Mouse (Mus musculus): ENCODE measurements around the gene Rbms1.

Gene Rbms1

DNA sequence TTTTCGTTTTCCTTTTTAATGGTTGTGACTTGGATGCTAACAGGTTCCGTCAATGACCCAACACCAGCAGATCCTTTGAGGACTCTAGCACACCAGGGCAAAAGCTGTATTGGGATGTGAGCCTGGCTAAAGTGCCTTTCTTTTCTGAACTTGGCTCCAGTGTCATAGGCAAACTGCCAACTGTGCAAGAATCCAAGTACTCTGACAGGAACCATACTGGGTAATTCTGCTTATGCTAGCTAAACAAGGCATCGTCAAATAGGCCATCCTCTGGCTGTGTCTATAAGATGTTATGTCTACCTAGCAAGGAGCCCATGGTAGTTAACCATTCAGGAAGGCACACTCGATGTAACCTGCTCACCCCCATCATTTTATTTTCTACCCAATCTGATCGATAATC, 189.4 kb downstream of the Rbms1 start:
- no peak for DNase-seq (ENCODE audit: low read depth, low spot score)

DNA sequence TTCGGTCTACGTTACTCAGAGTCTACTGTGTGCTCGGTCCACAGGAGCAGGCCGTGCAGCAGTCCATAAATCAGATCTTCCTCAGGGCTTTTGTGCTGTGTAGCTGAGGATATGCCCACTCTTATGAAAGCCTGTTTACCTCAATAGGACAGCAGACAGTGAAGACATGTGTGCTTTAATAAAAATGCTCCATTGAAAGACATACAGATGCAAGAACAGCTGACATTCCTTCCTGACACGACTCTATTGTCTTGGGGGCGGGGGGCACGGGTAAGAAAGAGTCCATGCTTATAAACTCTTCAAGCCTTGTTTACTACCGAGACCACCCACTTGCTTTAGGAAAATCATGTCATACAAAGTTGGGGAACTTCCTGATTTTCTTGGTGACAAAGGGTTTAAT, 196.6 kb downstream of the Rbms1 start:
- DNase-seq (ENCODE audit: low read depth, low spot score) = no peak

DNA sequence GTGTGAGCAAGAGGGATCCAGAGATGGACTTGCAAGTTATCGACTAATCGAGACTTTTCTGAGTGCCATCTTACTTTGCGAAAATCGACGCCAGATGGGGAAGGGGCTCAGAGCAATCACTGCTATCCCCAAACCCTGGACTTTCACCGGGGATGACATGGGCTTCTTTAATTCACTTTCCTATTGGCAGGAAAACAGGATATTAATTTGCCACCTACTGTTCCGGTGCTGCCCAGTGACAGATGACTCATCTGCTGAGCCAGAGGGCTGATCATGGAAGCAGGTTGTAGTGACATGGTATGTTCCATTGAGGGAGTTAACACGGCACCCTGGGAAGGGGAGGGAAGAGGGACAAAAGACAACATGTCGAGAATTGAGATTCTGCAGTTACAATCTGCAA, 206.8 kb downstream of the Rbms1 start:
- DNase-seq (ENCODE audit: low read depth, low spot score) = no peak

DNA sequence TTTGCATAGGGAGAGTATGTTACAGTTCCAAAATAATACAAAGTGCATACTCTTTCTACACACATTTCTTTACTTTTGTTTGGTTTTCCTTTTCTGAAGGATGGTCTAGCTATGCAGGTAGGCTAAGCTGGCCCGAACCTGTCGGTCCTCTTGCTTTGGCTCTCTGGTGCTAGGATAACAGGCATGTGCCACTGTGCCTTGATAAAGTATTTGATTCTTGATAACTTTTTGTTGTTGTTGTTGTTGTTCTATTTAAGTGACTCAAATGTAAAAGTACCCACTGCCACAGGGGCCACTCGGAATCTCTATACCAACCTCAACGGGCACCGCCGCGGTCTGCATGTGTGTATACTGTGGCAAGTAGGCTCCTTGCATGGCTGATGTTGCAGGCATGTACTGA, 207.9 kb downstream of the Rbms1 start:
- DNase-seq (ENCODE audit: low read depth, low spot score) = no peak

DNA sequence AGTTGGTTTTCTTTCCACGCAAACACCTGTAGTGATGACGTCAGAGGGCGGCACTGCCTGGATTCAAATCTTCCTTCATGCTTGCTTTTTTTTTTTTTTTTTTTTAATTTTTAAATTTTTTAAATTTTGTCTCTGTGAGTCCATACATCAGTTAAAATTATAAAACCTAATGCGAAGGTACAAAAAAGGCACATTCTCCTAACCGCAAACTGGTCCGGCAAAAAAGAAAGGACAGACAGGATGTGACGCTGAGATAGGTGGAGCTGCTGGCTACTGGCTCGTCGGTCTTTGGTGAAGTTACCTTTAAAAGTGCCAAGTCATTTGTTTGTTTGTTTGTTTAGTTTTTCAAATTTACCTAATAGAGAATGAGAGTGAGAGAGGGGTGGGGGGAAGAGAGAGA, 211.7 kb downstream of the Rbms1 start:
- DNase-seq (ENCODE audit: low read depth, low spot score) = no peak

DNA sequence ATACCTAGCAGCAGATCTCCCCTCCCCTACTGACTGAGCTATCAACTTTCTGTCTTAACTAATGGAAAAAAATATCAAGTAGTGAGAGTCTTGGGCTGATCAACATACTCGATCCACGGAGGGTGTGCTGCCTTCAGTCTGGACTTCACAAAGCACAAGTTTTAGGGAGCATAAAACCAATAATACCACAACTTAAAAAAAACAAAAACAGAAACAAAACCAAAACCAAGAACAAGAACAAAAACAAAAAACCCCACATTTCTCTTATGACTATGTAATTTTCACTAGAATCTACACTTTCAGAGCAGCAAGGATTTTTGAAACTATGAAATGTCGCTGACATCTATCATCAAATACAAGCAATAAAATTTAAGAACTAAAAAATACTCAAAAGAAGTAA, 212.4 kb downstream of the Rbms1 start:
- no peak for DNase-seq (ENCODE audit: low read depth, low spot score)

DNA sequence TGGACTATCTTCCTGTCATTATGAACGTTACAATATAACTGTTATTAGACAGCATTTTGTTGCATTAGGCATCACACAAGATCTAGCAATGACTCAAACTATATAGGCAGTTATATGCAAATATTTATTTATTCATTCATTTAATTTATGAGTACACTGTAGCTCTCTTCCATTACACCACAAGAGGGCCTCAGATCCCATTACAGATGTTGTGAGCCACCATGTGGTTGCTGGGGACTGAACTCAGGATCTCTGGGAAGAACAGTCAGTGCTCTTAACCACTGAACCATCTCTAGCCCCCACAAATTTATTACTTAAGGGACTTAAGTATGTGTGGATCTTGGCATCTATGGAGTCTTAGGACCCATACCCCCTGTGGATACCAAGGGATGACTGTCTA, 214.4 kb downstream of the Rbms1 start:
- DNase-seq (ENCODE audit: low read depth, low spot score) = no peak

DNA sequence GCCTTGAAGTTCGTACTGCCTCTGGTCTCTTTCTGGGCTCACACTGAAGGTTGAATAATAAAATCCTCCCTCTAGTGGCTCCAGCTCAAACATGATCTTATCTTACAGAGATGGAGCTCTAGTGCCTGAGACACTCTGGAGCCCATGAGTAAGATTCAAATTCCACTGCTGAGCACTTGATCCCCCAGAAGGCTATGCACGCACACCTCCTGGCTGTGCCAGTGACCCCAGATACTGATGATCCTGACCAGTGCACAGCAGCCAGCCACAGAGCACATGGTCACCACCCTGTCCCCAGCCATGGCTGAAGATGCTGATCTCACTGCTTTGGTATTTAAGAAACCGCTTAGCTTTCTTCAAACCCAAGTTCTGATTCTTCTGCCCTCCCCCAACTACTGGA, 215.4 kb downstream of the Rbms1 start:
- no peak for DNase-seq (ENCODE audit: low read depth, low spot score)

DNA sequence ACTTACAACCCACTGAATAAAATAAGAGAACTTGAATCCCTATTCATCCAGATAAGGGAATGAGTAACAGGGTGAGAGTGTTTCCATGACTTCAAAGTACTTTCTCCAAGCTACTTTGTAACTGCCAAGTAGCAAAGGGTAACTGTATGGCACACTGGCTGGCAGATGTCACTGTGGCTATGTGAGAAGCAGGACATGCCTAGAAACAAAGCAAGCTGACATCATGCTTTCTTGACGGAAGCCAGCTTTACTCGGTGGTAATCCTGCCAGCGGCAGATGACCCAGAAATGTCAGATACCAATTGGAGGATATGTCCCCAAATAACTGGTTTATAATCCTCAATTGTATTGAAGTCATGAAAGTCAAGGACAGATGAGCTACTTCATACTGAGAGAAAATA, 218.3 kb downstream of the Rbms1 start:
- DNase-seq (ENCODE audit: low read depth, low spot score) = no peak

DNA sequence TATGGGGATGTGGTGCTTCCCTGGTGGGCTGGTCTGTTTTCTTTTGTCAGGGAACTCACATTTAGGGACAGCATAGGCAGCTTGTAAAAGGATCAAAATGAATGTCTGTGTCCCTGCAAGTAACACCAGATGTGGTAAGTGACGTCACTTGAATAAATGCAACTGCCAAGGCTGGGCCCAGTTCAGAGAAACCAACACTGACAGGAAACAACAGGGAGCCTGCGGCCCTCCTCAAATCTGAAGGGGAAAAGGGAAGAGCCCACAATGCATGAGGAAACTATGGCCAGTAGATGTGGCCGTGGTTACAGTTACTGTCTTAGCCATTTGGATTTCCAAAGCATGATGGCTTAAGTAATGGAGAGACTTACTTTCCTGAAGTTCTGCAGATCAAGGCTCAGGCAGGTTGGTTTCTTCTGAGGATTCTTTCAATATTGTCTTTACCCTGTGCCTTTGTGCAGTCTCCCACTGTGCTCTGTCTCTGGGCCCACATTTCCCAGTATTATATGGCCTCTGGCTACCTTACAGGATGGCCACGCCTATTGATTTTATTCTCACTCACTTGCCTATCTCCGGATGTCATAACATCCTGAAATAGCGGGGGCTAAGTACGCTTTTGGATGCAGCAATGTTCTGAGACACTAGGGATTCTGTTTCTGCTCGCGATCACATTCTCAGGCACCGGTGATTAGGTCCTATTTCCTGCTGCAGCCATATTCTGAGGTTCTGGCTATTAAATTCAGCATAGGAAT, 223.4 kb downstream of the Rbms1 start:
- no peak for DNase-seq (ENCODE audit: low read depth, low spot score)

DNA sequence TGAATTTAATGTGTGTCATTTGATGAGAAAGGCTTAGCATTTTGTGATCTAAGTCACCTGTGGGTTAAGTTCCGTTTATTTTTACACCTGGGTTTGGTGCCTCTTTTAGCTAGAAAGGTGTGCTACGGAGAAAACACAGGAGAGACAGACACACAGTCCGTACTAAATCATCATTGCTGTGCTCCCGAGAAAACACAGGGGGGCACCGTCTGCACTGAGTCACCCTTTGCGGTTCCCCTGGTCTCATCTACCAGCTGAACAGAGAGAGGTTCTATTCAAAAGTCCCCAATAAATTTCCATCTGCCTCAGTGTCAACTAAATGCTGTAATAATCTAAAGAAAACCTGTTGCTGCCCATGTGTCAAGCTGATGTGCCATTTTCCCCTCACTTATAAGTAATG, 232.1 kb downstream of the Rbms1 start:
- DNase-seq (ENCODE audit: low read depth, low spot score) = no peak

DNA sequence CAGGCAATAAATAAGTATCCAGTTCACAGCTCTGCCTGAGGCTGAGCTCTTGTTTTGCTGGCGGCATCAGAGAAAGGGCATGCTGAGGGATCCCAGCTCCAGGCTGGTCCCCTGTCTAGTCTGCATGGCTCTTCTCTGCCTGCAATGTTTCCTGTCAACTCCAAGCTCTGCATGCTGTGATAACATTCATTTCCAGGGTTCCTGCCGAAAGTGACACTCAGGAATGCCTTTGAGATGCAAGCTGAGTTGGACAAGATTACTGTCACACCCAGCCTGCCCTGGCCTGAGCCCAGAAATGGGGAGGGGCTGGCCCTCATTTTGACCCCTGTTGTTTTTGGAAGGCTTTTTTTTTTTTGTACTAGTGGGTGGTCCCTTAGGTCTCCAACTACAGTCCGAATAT, 233.0 kb downstream of the Rbms1 start:
- no peak for DNase-seq (ENCODE audit: low read depth, low spot score)

DNA sequence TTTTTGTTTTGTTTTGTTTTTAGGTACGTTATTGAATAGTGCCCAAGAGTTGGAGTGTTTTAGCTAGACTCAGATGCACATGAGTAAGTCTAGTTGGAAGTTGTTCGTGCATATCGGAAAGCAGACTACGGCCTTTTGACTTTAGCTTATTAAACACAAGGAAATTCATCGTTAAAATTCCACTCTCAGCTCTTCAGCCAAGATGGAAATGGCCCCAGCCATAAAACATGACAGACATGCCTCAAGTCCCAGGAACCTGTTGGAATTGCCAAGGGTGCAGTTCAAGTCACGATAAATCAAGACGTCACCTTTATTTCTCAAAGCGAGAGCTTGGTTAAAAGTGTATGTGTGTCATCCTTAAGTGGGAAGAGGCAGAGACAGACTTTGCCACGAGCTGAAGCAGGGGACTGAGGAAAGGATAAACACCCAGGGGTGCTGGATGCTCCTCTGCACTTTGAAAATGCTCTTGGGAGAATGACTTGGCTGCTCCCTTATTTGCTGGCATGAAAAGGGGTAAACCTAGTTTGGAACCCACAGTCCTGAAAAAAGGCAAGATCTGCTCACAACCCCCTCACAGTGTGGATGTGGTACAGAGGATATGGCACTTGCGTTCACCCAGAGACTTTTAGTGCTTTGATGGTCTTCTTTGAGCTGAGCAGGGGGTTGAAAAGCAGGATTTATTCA, 233.9 kb downstream of the Rbms1 start:
- no peak for DNase-seq (ENCODE audit: low read depth, low spot score)

DNA sequence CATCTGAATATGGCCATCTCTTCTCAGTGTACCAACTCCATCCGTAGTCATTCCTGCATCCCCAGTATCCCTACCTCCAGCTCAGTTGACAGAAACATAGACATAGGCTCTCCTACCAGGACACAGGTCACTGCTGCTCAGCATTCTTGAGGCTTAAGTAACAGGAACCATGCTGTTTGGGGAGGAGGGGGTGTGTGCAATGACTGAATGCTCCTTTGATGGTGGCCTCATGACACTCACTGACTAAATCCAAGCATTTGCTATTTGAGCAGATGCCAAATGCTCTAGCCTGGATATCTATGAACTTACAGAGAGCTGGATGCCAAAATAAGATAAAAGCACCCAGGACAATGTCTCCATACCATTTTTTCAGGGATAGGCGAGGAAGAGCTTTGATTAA, 238.3 kb downstream of the Rbms1 start:
- DNase-seq (ENCODE audit: low read depth, low spot score) = no peak

DNA sequence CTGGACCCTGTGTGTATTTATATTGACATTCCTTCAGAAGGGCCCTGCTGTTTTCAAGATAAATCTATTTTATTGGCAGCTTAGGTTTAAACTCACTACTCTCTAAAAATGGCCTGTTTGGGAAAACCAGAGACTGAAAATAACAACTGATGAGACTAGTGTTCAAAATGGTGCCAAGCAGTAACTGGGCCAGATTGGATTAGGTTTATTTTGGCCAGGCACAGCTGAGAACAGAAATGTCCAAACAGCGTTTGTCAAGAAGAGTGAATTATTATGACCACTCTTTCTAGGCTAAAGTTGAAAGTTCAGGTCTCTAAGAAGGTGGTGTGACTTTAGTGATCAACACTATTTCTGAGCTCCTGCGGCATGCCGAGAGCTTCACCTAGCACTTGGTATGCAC, 240.0 kb downstream of the Rbms1 start:
- DNase-seq (ENCODE audit: low read depth, low spot score) = no peak

DNA sequence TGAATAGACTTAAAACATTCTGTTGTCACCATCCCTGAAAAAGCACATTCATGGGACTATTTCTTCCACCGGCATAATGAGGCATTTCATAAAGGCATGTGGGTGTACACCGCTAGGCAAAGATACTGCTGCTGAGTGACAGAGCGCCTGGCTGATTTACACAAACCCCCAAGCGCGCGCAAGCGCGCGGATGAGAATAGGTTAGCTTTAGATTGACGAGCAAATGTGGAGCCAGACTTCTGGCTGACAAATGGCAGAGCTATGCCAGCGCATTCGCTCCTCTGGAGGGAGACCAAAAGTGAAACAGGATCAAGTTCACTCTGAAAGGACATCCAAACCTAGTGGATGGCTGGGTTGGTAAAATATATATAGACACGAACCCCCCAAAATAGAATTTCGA, 240.5 kb downstream of the Rbms1 start, which contains the start of gene Itgb6:
TSS of gene Itgb6 (minus strand) at position 130 of the 400 bp plus-strand sequence.
- no peak for DNase-seq (ENCODE audit: low read depth, low spot score)

DNA sequence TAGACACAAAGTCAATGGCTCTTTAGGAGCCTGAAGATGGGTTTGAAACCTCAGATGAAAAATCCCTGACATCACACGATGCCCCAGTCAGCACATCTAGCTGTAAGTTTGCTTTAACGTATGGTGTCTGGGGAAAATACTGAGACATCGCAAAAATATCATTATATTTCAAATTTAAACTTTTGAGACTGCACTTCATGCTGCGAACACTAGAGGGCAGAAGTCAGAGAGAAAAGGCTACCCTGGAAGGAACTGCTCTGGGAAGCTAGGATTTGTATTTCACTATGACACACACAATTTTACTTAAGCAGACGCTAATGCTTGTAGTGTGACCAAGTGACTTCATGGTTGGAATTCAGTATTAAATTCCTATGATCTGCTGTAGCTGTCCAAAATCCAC, 242.1 kb downstream of the Rbms1 start:
- no peak for DNase-seq (ENCODE audit: low read depth, low spot score)

DNA sequence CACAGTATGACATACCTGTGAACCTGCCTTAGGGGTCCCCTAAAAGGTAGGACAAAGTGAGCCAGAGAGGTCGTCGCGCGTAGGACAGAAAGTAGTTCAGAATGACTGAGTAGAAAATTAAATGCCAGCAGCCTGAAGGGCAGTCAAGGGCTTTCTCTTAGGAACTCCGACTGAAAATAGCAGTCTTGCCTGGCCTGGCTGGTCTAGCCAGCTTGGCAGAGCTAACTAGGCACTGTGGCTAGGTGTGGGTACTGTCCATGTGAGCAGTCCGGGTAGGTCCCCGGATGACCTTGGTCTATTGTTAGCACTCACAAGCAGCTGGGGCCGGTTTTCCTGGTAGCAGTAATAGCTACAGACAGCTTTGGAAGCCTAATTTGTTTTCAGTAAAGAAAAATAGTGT, 242.8 kb downstream of the Rbms1 start:
- DNase-seq (ENCODE audit: low read depth, low spot score) = no peak

DNA sequence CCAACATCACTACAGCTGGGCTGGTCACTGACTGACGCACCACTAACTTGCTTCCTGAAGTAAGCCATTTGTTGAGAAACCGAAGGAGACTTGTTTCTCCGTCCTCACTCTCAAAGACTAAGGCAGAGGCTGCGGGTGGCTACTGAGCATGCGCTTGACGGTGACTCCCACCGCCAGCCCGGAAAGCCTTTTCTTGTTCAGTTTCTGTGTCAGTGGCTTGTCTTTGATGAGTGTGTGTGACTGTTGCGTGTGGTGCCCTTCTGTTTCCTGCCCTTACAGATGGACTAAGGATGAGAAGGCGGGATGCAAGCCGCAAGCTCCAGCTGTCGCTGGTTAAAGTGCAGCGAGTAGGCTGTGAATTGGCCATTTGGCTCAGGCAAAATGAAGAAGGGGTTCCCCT, 245.6 kb downstream of the Rbms1 start:
- DNase-seq (ENCODE audit: low read depth, low spot score) = no peak

DNA sequence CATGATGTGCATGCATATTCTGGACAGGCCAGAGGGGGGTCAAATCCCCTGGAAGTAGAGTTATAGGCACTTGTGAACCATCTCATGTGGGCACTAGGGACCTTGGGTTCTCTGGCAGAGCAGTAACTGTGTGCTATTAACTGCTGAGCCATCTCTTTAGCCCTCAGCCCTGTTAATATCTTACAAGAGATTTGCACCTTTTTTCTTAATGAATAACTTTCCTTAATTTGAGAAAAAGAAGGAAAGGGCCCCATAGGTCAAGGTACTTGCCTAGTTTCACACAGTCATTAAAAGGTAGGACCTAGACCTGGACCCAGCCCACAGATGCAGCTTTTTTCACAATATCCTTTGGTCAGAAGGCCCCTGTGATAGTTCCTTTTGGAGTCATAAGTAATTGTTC, 246.4 kb downstream of the Rbms1 start:
- no peak for DNase-seq (ENCODE audit: low read depth, low spot score)

DNA sequence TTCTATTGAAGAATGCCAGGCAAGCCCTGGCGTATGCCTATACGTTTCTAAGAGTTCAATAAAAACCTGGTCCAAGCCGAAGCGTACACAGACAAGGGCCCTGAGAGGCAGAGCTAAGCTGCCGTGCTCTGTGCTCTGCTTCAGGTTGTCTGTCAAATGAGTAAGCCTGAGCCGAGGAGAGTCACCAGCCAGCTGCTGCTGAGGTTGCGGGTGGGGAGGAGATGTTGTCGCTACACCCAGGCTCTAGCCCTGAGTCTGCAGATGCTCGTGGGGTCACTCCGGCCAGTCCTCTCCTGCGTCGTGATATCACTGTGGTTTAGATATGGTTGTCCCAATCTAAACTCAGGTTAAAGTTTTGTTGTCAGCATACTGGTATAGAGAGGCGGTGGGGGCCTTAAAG, 247.2 kb downstream of the Rbms1 start:
- DNase-seq (ENCODE audit: low read depth, low spot score) = no peak

DNA sequence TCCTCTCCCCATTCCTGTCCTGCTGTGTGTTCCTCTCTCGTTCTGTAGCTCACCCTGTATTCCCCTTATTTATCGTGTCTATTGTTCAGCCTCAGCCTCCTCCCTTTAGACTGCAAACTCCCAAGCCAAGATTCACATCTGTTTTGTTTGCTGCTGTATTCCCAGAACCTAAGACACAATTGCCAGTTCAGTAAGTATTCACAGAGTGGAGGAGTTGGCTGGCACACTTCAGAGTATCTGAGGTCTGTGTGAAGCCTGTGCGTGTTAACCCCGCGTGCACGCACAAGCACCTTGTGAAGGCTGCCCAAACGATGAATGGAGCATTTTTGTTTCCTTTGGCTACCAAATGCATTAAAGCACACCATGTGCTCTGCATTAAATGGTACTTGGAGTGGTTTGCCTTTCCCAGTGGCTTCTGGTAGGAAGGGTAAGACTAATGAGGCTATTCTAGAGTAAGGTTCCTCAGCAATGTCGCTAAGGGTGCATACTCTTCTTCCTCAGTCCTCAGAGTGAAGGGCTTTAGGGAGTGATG, 248.0 kb downstream of the Rbms1 start:
- no peak for DNase-seq (ENCODE audit: low read depth, low spot score)

DNA sequence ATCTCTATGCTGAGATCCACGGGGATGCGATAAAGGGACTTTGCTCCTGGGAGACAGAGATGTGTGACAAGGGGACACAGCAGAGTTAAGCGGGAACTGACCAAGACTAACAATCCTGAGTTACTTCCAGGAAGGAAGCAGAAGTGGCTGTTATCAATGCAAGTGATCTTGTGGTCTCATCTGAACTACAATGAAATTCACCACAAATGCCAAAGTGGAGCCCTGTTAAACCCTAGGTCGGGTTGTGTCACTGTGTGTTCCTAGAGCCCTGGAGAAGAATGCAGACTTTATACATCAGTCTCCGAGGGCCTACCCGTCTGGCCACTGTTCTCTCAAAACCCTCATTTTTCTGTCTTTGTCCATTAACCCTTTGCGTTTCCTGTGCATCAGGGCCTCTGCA, 248.5 kb downstream of the Rbms1 start:
- DNase-seq (ENCODE audit: low read depth, low spot score) = no peak
